Mouse (Mus musculus) leukemia stem cell, adult 10-12 weeks (primary cell): Measurements from ENCODE around the gene Rhox13. TPM values are rescaled to one million over a fixed set of nuclear protein-coding genes. Genes with fewer than 3 reads are reported as not detected.

Source experiments
- polyA plus RNA-seq: library from polyadenylated mRNA; stranded (reverse); fragments of >175 nt; gene quantifications from 2 replicates; pipeline ENCODE4 v1.2.3, GENCODE M21; 2012; ENCODE audit warnings: low replicate concordance

The Rhox13 gene
- not detected in 2 replicates for polyA plus RNA-seq

DNA sequence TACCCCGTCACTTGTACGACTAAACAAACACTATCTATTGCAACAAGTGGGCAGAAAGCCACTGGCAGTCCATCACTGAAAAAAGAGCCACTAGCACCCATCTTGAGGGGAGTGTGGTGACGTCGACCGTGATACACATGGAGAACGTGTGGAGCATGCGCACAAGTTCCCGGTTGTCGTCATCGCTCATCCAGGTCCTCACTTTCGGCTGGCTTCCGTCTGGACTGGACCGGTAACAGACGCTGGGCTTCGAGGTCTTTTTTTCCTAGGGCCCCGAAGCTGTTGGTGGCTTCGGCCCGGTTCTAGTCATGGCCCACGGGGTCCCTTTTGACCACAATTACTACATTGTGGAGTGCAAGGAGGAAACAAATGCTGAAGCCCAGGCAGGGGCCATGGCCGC lies at the start of gene Rhox13:
TSS of gene Rhox13 (plus strand) at position 238 of the 400 bp plus-strand sequence.

GRCm38 (mm10) chrX:38085041-38085440 lies 36.0 kb upstream of the Rhox13 start, which contains the start of gene Rhox11:
Gene Rhox11 (minus strand): TSS chrX:38085141.

DNA sequence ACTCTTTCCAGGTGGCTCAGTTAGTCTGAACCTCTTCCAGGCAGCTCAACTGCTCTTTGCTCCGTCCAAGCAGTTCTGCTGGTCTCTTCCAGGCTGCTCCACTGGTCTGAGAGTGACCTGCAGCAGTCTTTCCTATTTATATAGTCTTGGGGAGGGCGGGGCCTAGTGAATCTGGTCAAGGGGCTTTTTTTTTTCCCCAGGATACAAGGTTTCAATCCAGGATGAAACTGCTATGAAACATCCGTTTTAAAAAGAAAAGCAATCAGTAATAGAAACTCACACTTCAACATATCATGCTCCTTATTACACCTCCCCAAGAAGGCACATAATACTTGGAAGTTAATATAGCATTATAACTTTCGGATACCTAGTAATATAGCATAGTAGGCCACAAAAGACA lies 10.2 kb upstream of the Rhox13 start, which contains the start of gene Rhox12:
TSS of gene Rhox12 (minus strand) at position 101 of the 400 bp plus-strand sequence.

Other genes starting within 250 kb of the Rhox13 start
- gene Rhox8, start 242.3 kb upstream of the Rhox13 start, polyA plus RNA-seq: not detected in 2 replicates
- gene Rhox7b, start 224.0 kb upstream of the Rhox13 start, polyA plus RNA-seq: not detected in 2 replicates
- gene Rhox9, start 219.4 kb upstream of the Rhox13 start, polyA plus RNA-seq: not detected in 2 replicates
- gene Btg1-ps1, start 102.4 kb upstream of the Rhox13 start, polyA plus RNA-seq: not detected in 2 replicates
- not detected in 2 replicates for gene Btg1-ps2, start 78.1 kb upstream of the Rhox13 start, polyA plus RNA-seq
- gene Rhox10, start 54.7 kb upstream of the Rhox13 start, polyA plus RNA-seq: not detected in 2 replicates
- not detected in 2 replicates for gene Rhox11, start 36.1 kb upstream of the Rhox13 start, polyA plus RNA-seq
- not detected in 2 replicates for gene Rhox12, start 10.3 kb upstream of the Rhox13 start, polyA plus RNA-seq
- gene Zbtb33, start 68.6 kb downstream of the Rhox13 start, polyA plus RNA-seq: 2.2 and 3.6 TPM in 2 replicates
- not detected in 2 replicates for gene Tmem255a, start 131.2 kb downstream of the Rhox13 start, polyA plus RNA-seq
- gene Atp1b4, start 195.0 kb downstream of the Rhox13 start, polyA plus RNA-seq: not detected in 2 replicates